Mouse (Mus musculus): ENCODE data around the gene Bcap29. TPM values are rescaled to one million over a fixed set of nuclear protein-coding genes. Genes with fewer than 3 reads are reported as not detected.

Gene Bcap29
- polyA plus RNA-seq, 1 experiment = 9.3 TPM

DNA sequence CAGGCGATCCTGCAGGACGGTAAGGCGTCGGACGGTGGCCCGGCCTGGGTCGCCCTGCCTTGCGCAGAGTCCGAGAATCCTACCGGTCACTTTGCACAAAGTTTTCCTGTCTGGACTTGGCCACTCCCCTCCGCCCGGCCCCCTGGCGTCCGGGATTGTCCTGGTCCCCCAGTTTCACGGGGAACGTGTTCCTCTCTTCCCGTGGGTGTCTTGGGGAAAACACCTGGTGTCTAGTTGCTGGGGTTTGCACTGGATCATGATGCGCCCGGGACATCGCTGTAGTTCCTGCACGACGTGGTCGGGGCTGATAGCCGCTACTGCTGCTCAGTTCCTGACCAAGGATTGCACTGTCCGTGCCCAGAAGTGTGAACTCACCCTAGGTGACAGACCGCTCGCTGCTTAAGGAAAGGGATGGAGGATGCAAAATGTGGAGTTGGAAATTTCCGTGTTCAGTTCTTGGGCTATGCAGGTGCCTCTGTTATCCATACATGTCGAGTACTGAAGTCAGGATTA lies 20.6 kb upstream of the Bcap29 start:
- peak overlapping the region; percentile 70 for H3ac ChIP-seq (ENCODE audit: control insufficient read depth, insufficient read length)
- H3K36me3 ChIP-seq (ENCODE audit: control insufficient read depth, insufficient read depth) = no peaks in the 10 kb centered on the region
- peak overlapping the region; percentile 76 for H3K4me2 ChIP-seq (ENCODE audit: low read depth)
- H3K79me2 ChIP-seq (ENCODE audit: control insufficient read depth, insufficient read depth) = peaks cover 9% of the 10 kb centered on the region
- H3K27me3 ChIP-seq (ENCODE audit: control insufficient read depth, insufficient read depth, insufficient read length) = no peaks in the 10 kb centered on the region
- H3K4me3 ChIP-seq = peak overlapping the region; percentile 80
- TF ChIP-seq E2F4 (IDR thresholded peaks at IDR 0.05; ENCODE audit: insufficient read depth) (no peak), SRF (IDR thresholded peaks at IDR 0.05; ENCODE audit: control insufficient read depth, insufficient read length, low read depth) (peak; percentile 1)

DNA sequence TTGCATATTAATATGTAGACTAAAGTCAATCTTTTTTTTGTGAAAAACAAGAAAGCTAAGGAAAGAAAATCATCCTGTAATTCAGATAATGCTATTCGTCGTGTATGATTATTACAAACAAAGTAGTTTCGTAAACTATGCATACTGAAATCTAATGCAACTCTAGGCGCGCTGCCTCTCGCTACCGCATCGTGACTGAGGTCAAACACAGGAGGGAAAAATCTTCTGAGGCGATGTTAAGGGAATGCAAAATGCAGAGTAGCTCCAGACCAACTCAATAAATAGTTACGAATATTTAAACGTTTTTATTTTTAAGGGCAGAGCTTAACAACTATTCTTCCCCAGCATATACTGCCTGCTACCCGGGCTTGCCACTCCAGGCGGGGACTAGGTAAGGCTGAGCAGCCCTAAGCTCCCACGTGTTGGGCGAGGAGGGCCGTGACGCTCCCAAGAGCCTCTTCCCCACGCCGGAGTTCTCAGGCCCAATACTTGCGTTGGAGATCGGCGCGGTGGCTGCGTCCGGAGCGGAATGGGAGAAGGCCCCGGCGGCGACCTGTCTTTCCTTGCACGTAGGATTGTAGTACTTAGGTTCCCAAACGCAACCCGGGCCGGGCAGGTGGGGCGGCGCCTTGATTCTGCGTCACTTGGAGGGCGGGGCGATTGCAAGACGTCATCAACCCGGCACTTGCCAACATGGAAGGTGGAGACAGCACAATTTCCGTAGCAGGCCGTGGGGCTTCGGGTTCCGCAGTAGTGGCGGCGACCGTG lies 19.9 kb upstream of the Bcap29 start, which contains the start of the genes Dus4l and Cog5:
Dus4l (minus strand) TSS at position 630 of the 768 bp plus-strand sequence.
Cog5 (plus strand) TSS at position 673 of the 768 bp plus-strand sequence.
- TF ChIP-seq TCF12 (IDR thresholded peaks at IDR 0.05; ENCODE audit: insufficient read depth, poor library complexity, severe bottlenecking) (no peak), SRF (IDR thresholded peaks at IDR 0.05; ENCODE audit: control insufficient read depth, insufficient read length, low read depth) (peak; percentile 90), POLR2A (IDR thresholded peaks at IDR 0.05; ENCODE audit: insufficient read length, low read depth) (peak; percentile 87), POLR2AphosphoS2 (IDR thresholded peaks at IDR 0.05; ENCODE audit: insufficient read length, low read depth) (peak; percentile 60), MYOG (IDR thresholded peaks at IDR 0.05; ENCODE audit: control insufficient read depth in 1 of 3, insufficient read depth in 1 of 3, insufficient read length in 2 of 3, low read depth in 2 of 3) (peak in 2 of 3 experiments; percentile 6 to 44), REST (IDR thresholded peaks at IDR 0.05; ENCODE audit: insufficient read depth, insufficient read length) (no peak), MYOD1 (IDR thresholded peaks at IDR 0.05; ENCODE audit: control insufficient read depth in 1 of 3, insufficient read length in 2 of 3, low read depth in 2 of 3) (peak in 1 of 3 experiments; percentile 57), E2F4 (IDR thresholded peaks at IDR 0.05; ENCODE audit: insufficient read depth) (no peak), TCF3 (IDR thresholded peaks at IDR 0.05; ENCODE audit: insufficient read length, low read depth) (no peak), CEBPB (IDR thresholded peaks at IDR 0.05; ENCODE audit: insufficient read depth, poor library complexity, severe bottlenecking) (peak; percentile 60; the same call in 1 of the 2 replicates), USF1 (IDR thresholded peaks at IDR 0.05; ENCODE audit: low read depth) (no peak), MAX (IDR thresholded peaks at IDR 0.05; ENCODE audit: low read depth) (no peak)

GRCm38 (mm10) chr12:31653611-31654010 lies 19.2 kb upstream of the Bcap29 start:
- H3K36me3 ChIP-seq (ENCODE audit: control insufficient read depth, insufficient read depth) = no peaks in the 10 kb centered on the region
- H3K27me3 ChIP-seq (ENCODE audit: control insufficient read depth, insufficient read depth, insufficient read length) = no peaks in the 10 kb centered on the region
- peak overlapping the region; percentile 76 for H3K4me2 ChIP-seq (ENCODE audit: low read depth)
- H3K79me2 ChIP-seq (ENCODE audit: control insufficient read depth, insufficient read depth) = peaks cover 5% of the 10 kb centered on the region
- H3K4me3 ChIP-seq = peak overlapping the region; percentile 80
- no peak for TF ChIP-seq MAX (IDR thresholded peaks at IDR 0.05; ENCODE audit: low read depth)
- TF ChIP-seq USF1 (IDR thresholded peaks at IDR 0.05; ENCODE audit: low read depth) = no peak
- no peak for TF ChIP-seq POLR2AphosphoS2 (IDR thresholded peaks at IDR 0.05; ENCODE audit: insufficient read length, low read depth)
- no peak for TF ChIP-seq CEBPB (IDR thresholded peaks at IDR 0.05; ENCODE audit: insufficient read depth, poor library complexity, severe bottlenecking)
- TF ChIP-seq SRF (IDR thresholded peaks at IDR 0.05; ENCODE audit: control insufficient read depth, insufficient read length, low read depth) = no peak
- TF ChIP-seq MYOD1 (IDR thresholded peaks at IDR 0.05; ENCODE audit: control insufficient read depth in 1 of 3, insufficient read length in 2 of 3, low read depth in 2 of 3) = no peak
- no peak for TF ChIP-seq POLR2A (IDR thresholded peaks at IDR 0.05; ENCODE audit: insufficient read length, low read depth)
- no peak for TF ChIP-seq TCF3 (IDR thresholded peaks at IDR 0.05; ENCODE audit: insufficient read length, low read depth)
- TF ChIP-seq E2F4 (IDR thresholded peaks at IDR 0.05; ENCODE audit: insufficient read depth) = no peak
- no peak for TF ChIP-seq TCF12 (IDR thresholded peaks at IDR 0.05; ENCODE audit: insufficient read depth, poor library complexity, severe bottlenecking)
- no peak for TF ChIP-seq REST (IDR thresholded peaks at IDR 0.05; ENCODE audit: insufficient read depth, insufficient read length)
- no peak for TF ChIP-seq MYOG (IDR thresholded peaks at IDR 0.05; ENCODE audit: control insufficient read depth in 1 of 3, insufficient read depth in 1 of 3, insufficient read length in 2 of 3, low read depth in 2 of 3)
- H3ac ChIP-seq (ENCODE audit: control insufficient read depth, insufficient read length) = no peak overlapping the region

More for the DNA sequence above, 19.9 kb upstream of the Bcap29 start, which contains the start of the genes Dus4l and Cog5:
- Histone ChIP-seq H3K4me3 (peak within 1 kb of the TSS; percentile 80), H3K36me3 (ENCODE audit: control insufficient read depth, insufficient read depth) (no peaks in the 10 kb centered on the region), H3ac (ENCODE audit: control insufficient read depth, insufficient read length) (peak within 1 kb of the TSS; percentile 70), H3K27me3 (ENCODE audit: control insufficient read depth, insufficient read depth, insufficient read length) (no peaks in the 10 kb centered on the region), H3K4me2 (ENCODE audit: low read depth) (peak within 1 kb of the TSS; percentile 76), H3K79me2 (ENCODE audit: control insufficient read depth, insufficient read depth) (peaks cover 9% of the 10 kb centered on the region)

- H3K79me2 ChIP-seq (ENCODE audit: control insufficient read depth, insufficient read depth) = no peaks in the 10 kb centered on the region
- H3K4me3 ChIP-seq = peak overlapping the region; percentile 56
- peak overlapping the region; percentile 73 for H3ac ChIP-seq (ENCODE audit: control insufficient read depth, insufficient read length)
- H3K4me2 ChIP-seq (ENCODE audit: low read depth) = peak overlapping the region; percentile 74
- H3K36me3 ChIP-seq (ENCODE audit: control insufficient read depth, insufficient read depth) = peaks cover 3% of the 10 kb centered on the region
- H3K27me3 ChIP-seq (ENCODE audit: control insufficient read depth, insufficient read depth, insufficient read length) = no peaks in the 10 kb centered on the region
- TF ChIP-seq REST (IDR thresholded peaks at IDR 0.05; ENCODE audit: insufficient read depth, insufficient read length) (no peak), POLR2A (IDR thresholded peaks at IDR 0.05; ENCODE audit: insufficient read length, low read depth) (no peak), SRF (IDR thresholded peaks at IDR 0.05; ENCODE audit: control insufficient read depth, insufficient read length, low read depth) (no peak), TCF3 (IDR thresholded peaks at IDR 0.05; ENCODE audit: insufficient read length, low read depth) (no peak), CEBPB (IDR thresholded peaks at IDR 0.05; ENCODE audit: insufficient read depth, poor library complexity, severe bottlenecking) (no peak), TCF12 (IDR thresholded peaks at IDR 0.05; ENCODE audit: insufficient read depth, poor library complexity, severe bottlenecking) (no peak), USF1 (IDR thresholded peaks at IDR 0.05; ENCODE audit: low read depth) (no peak), E2F4 (IDR thresholded peaks at IDR 0.05; ENCODE audit: insufficient read depth) (no peak)
These were observed 766 bp upstream of the Bcap29 start for GRCm38 (mm10) chr12:31635240-31635607.

Measured in myocyte (in vitro differentiated cells).